In the genomic region with DNA sequence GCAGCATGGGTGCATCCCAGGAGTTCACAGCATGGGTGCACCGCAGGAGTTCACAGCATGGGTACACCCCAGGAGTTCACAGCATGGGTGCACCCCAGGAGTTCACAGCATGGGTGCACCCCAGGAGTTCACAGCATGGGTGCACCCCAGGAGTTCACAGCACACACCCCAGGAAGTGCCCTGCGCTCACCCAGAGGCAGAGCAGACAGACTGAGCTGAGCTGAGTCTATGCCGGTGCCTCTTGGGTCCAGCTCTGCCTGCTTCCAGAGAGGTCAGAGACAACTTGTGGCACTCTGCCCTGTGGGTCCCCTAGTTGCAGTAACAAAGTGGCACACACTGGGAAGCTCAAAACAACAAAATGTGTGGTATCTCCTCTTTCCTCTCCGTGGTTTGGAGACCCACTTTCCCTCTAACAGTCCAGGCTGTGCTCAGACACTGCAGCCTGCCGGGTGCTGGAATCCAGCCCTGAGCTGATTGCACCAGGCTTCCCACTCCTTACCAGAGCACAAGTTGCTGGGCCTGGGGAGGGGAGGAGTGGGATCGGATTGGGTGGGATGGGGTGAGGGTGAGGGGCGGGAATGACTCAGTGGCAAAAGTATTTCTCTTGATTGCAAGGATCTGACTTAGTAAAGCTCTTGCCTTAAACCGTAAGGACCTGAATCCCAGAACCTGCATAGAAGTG, we compare ENCODE assay signal across 11 mouse cellular contexts.
DNase-seq lines count a peak whose midpoint lies in the region; ATAC-seq and TF ChIP-seq lines count a peak whose summit lies in the region.
"Had no signal": no experiment of that assay in that cellular context is flagged by ENCODE, and none has a peak within 500 bp of the region (broad histone marks: within the 10 kb centered on the region; RNA-seq: fewer than 3 reads in every experiment).

No protein-coding gene starts in this region.

- no peaks in the 10 kb centered on the region for H3K36me3 ChIP-seq in kidney, postnatal 0 days (ENCODE audit: insufficient read depth, low read length)
- H3K36me3 ChIP-seq in thymus, adult 2 months (ENCODE audit: control insufficient read depth, insufficient read depth, low read length), result no peaks in the 10 kb centered on the region
- H3K36me3 ChIP-seq: intestine, embryonic 15.5 days had no signal

- DNase-seq in heart, adult 11 months, result peak; percentile 92
- DNase-seq in heart, adult 18-20 months, result no peak
- no peak for DNase-seq in kidney, postnatal 0 days (ENCODE audit: low spot score)
- DNase-seq in kidney, adult 11 months, result no peak
- peak; percentile 54 for DNase-seq in thymus, postnatal 25 days
- no peak for DNase-seq in thymus, adult 2 months
- peak; percentile 40 for DNase-seq in yolk sac, embryonic 10.5 days (ENCODE audit: low spot score)
- DNase-seq in left cerebral cortex, postnatal 4 days, result no peak
- DNase-seq: cerebellum, adult 2 months had no signal

- peak overlapping the region; percentile 96 for H3K27ac ChIP-seq in kidney, postnatal 0 days
- no peak overlapping the region for H3K27ac ChIP-seq in thymus, adult 2 months (ENCODE audit: control insufficient read depth, insufficient read depth, low read length)

- no peaks in the 10 kb centered on the region for H3K9me3 ChIP-seq in kidney, postnatal 0 days (replicated peaks; ENCODE audit: low read length)
- H3K9me3 ChIP-seq: intestine, embryonic 15.5 days had no signal

- H3K27me3 ChIP-seq in kidney, postnatal 0 days (ENCODE audit: insufficient read depth, low read length), result no peaks in the 10 kb centered on the region
- no peaks in the 10 kb centered on the region for H3K27me3 ChIP-seq in thymus, adult 2 months (ENCODE audit: control insufficient read depth, insufficient read depth, low read length)
- H3K27me3 ChIP-seq: intestine, embryonic 15.5 days had no signal

- peaks cover 26% of the 10 kb centered on the region for H3K4me1 ChIP-seq in kidney, postnatal 0 days (replicated peaks; ENCODE audit: insufficient read depth, low read length)
- H3K4me1 ChIP-seq in thymus, adult 2 months (replicated peaks; ENCODE audit: control insufficient read depth, insufficient read depth, low read length), result peaks cover 49% of the 10 kb centered on the region

- TF ChIP-seq POLR2A in thymus, adult 2 months (IDR thresholded peaks at IDR 0.05; ENCODE audit: control insufficient read depth, extremely low read depth, insufficient read depth, low read length, poor library complexity), result no peak

- no peak overlapping the region for H3K4me3 ChIP-seq in kidney, postnatal 0 days (replicated peaks; ENCODE audit: low read depth, low read length)
- H3K4me3 ChIP-seq in thymus, adult 2 months (ENCODE audit: control insufficient read depth, insufficient read depth, low read length), result no peak overlapping the region
- H3K4me3 ChIP-seq: intestine, embryonic 15.5 days; layer of hippocampus, adult 2 months had no signal

- no peak overlapping the region for H3K4me2 ChIP-seq in kidney, postnatal 0 days (ENCODE audit: low read length)
- H3K4me2 ChIP-seq: intestine, embryonic 15.5 days had no signal

- intact Hi-C loops in left cerebral cortex, postnatal 4 days (cut with DNase I), result no loop called here

- no peak overlapping the region for H3K9ac ChIP-seq in kidney, postnatal 0 days (ENCODE audit: low read depth, low read length)
- H3K9ac ChIP-seq: intestine, embryonic 15.5 days had no signal

- ATAC-seq in kidney, postnatal 0 days (replicated peaks; ENCODE audit: low FRiP score, low read depth), result no peak
- ATAC-seq: intestine, embryonic 15.5 days had no signal

- whole genome bisulfite sequencing in kidney, postnatal 0 days, result 65% methylated on average over 8 of the region's 8 CpGs
- 53% methylated on average over 8 of the region's 8 CpGs for WGBS in thymus, adult 2 months

- no peak for TF ChIP-seq CTCF in kidney, postnatal 0 days (IDR thresholded peaks at IDR 0.05; ENCODE audit: low read depth)
- no peak for TF ChIP-seq CTCF in thymus, adult 2 months (IDR thresholded peaks at IDR 0.05; ENCODE audit: borderline replicate concordance, control insufficient read depth, extremely low read depth, insufficient read depth, low read length, poor library complexity)

Comparison
In these comparisons a context has a peak if more than half of its experiments do, and no peak if none do; other contexts are left out.
1. DNase-seq: peak in heart, adult 11 months (single experiment), thymus, postnatal 25 days (single experiment) and yolk sac, embryonic 10.5 days (single experiment); none in heart, adult 18-20 months (0 of 2), kidney, postnatal 0 days (single experiment), kidney, adult 11 months (single experiment), thymus, adult 2 months (single experiment) and left cerebral cortex, postnatal 4 days (single experiment).